Mouse (Mus musculus) brain, embryonic 14.5 days (tissue): ENCODE data around the gene Ddx39b. TPM values are rescaled to one million over a fixed set of nuclear protein-coding genes. Genes with fewer than 3 reads are reported as not detected.
A peak's percentile ranks its signal among the peaks of the same experiment; 100 is the strongest.
"Not testable (repeated sequence)": the region's sequence is repeated elsewhere in the genome, so short reads cannot be mapped to it uniquely, and the experiment has no call there.

Experiments
- DNase-seq: peaks from one replicate; pipeline ENCODE4 v3.0.0-alpha.2; 2011; ENCODE audit warnings: low read depth
- CTCF ChIP-seq: fragments of 200-500 bp; IDR thresholded peaks from 2 replicates; pipeline ENCODE4 v1.5.1; 2012; ENCODE audit warnings: inconsistent platforms, mild to moderate bottlenecking, moderate library complexity, borderline replicate concordance; ENCODE audit not compliant: insufficient read depth, insufficient read length; ENCODE audit errors: extremely low read depth
- POLR2A ChIP-seq: fragments of 200-500 bp; IDR thresholded peaks from 2 replicates; pipeline ENCODE4 v1.6.1; 2012; ENCODE audit warnings: mild to moderate bottlenecking, inconsistent platforms, borderline replicate concordance; ENCODE audit not compliant: poor library complexity, insufficient read depth, insufficient read length, severe bottlenecking; ENCODE audit errors: extremely low read depth
- polyA plus RNA-seq: library from polyadenylated mRNA; depleted of rRNA; stranded (reverse); fragments of >200 nt; gene quantifications from 2 replicates; pipeline ENCODE4 v1.2.3, GENCODE M21; 2012

Gene Ddx39b
- polyA plus RNA-seq, 1 experiment: 887 TPM

- no peak for DNase-seq
Measured at GRCm38 (mm10) chr17:35226561-35227046, 14.9 kb upstream of the Ddx39b start.

GRCm38 (mm10) chr17:35231022-35231421, 10.5 kb upstream of the Ddx39b start:
- TF ChIP-seq POLR2A: no peak
- TF ChIP-seq CTCF: no peak
- DNase-seq: no peak

More at GRCm38 (mm10) chr17:35226561-35227046, 14.9 kb upstream of the Ddx39b start:
- no peak for TF ChIP-seq POLR2A
- no peak for TF ChIP-seq CTCF

GRCm38 (mm10) chr17:35232043-35232442, 9.5 kb upstream of the Ddx39b start:
- TF ChIP-seq CTCF (peak; percentile 96), POLR2A (no peak)

GRCm38 (mm10) chr17:35232659-35233058, 8.9 kb upstream of the Ddx39b start:
- TF ChIP-seq CTCF: no peak
- TF ChIP-seq POLR2A: no peak
- DNase-seq: no peak

More at GRCm38 (mm10) chr17:35232043-35232442, 9.5 kb upstream of the Ddx39b start:
- DNase-seq: peak; percentile 83

GRCm38 (mm10) chr17:35233114-35233980, 8.2 kb upstream of the Ddx39b start, which contains the start of gene Atp6v1g2:
Gene Atp6v1g2, plus strand, starts transcription at chr17:35233660.
- peak; percentile 25 for DNase-seq
- TF ChIP-seq CTCF (no peak), POLR2A (no peak)

GRCm38 (mm10) chr17:35234090-35234489, 7.5 kb upstream of the Ddx39b start:
- not testable (repeated sequence) for DNase-seq

GRCm38 (mm10) chr17:35234903-35235302, 6.6 kb upstream of the Ddx39b start:
- DNase-seq: peak; percentile 54
- TF ChIP-seq CTCF (no peak), POLR2A (no peak)

- TF ChIP-seq CTCF (no peak), POLR2A (no peak)
- peak; percentile 98 for DNase-seq
Measured at GRCm38 (mm10) chr17:35235614-35236389, 5.7 kb upstream of the Ddx39b start, which contains the start of gene Nfkbil1. Gene Nfkbil1, minus strand, starts transcription at chr17:35235792.

- TF ChIP-seq CTCF (peak; percentile 98), POLR2A (peak; percentile 28; the same call in 1 of the 2 replicates)
- peak; percentile 95 for DNase-seq
Measured at GRCm38 (mm10) chr17:35236390-35236746, 5.2 kb upstream of the Ddx39b start.

GRCm38 (mm10) chr17:35236996-35237395, 4.5 kb upstream of the Ddx39b start:
- TF ChIP-seq CTCF (no peak), POLR2A (no peak)
- no peak for DNase-seq

- no peak for DNase-seq
- TF ChIP-seq POLR2A: no peak
- no peak for TF ChIP-seq CTCF
Measured at GRCm38 (mm10) chr17:35237504-35237903, 4.0 kb upstream of the Ddx39b start.
